Mouse (Mus musculus) kidney, adult 10 weeks (tissue): ENCODE measurements around the gene Akr1c18. TPM values are rescaled to one million over a fixed set of nuclear protein-coding genes. Genes with fewer than 3 reads are reported as not detected.

ENCODE experiments used
- polyA plus RNA-seq: library from polyadenylated mRNA; stranded (reverse); fragments of 350-450 nt; fragmentation: Illumina TruSeq; extraction: RNeasy Lipid Tissue Mini Kit (QIAGEN cat#74804); gene quantifications from one replicate; pipeline ENCODE4 v1.2.3, GENCODE M21; 2014; ENCODE audit warnings: low read depth, low replicate concordance

Akr1c18 gene
- 450 TPM for polyA plus RNA-seq

GRCm38 (mm10) chr13:4150518-4150917 is at the start of gene Akr1c18:
TSS of gene Akr1c18 (minus strand) at chr13:4150654.

DNA sequence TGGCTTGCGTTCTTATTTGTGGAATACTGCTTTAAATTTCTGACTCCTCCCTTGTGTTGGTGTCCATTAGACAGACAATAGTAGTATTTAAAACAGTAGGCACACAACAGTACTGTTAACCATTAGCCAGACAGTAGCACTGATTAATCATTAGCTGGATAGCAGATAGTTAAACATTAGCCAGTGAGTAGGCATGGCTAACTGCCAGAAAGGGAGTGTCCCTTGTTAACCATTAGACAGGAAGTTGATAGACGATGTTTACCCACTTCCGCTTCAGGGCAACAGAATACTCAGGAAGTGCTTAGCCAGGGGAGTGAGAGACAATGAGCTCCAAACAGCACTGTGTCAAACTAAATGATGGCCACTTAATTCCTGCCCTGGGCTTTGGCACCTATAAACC is 40.5 kb upstream of the Akr1c18 start, which contains the start of gene Akr1c13:
Gene Akr1c13 (plus strand): TSS at position 247 of the 400 bp plus-strand sequence.

Other genes with a start within 250 kb of the Akr1c18 start
- 199 TPM for gene Net1, start 232.4 kb downstream of the Akr1c18 start, polyA plus RNA-seq
- gene Tubal3, start 232.4 kb downstream of the Akr1c18 start, polyA plus RNA-seq = not detected
- not detected for gene Ucn3, start 205.3 kb downstream of the Akr1c18 start, polyA plus RNA-seq
- 272 TPM for gene Akr1c14, start 101.6 kb downstream of the Akr1c18 start, polyA plus RNA-seq
- 54.3 TPM for gene Akr1c13, start 40.5 kb upstream of the Akr1c18 start, polyA plus RNA-seq
- gene Akr1c19, start 78.0 kb upstream of the Akr1c18 start, polyA plus RNA-seq = 184 TPM
- gene Akr1c12, start 128.8 kb upstream of the Akr1c18 start, polyA plus RNA-seq = 21.1 TPM